Mouse (Mus musculus) embryonic fibroblast, embryonic 13.5 days (primary cell): Measurements from ENCODE around the gene Syce3. TPM values are rescaled to one million over a fixed set of nuclear protein-coding genes. Genes with fewer than 3 reads are reported as not detected.

Experiments
- H3K27ac ChIP-seq: 2 replicates; pipeline ENCODE4 v1.5.1; 2012; ENCODE audit warnings: low read length, control low read depth, inconsistent platforms; ENCODE audit not compliant: insufficient read depth
- H3K4me1 ChIP-seq: 2 replicates; pipeline ENCODE4 v1.6.1; 2011; ENCODE audit warnings: low read length; ENCODE audit not compliant: control insufficient read depth, insufficient read depth
- H3K4me3 ChIP-seq: 2 replicates; pipeline ENCODE4 v1.5.1; 2011; ENCODE audit warnings: mild to moderate bottlenecking, control low read depth, low read length; ENCODE audit not compliant: insufficient read depth
- CTCF ChIP-seq: IDR thresholded peaks from 2 replicates; pipeline ENCODE4 v1.5.1; 2011; ENCODE audit warnings: mild to moderate bottlenecking, control low read depth, low read length, moderate library complexity, borderline replicate concordance; ENCODE audit not compliant: insufficient read depth
- POLR2A ChIP-seq: IDR thresholded peaks from 2 replicates; pipeline ENCODE4 v1.6.1; 2011; ENCODE audit warnings: low read depth, mild to moderate bottlenecking, control low read depth, low read length, moderate library complexity
- polyA plus RNA-seq: library from polyadenylated mRNA; stranded (reverse); fragments of >200 nt; gene quantifications from 2 replicates; pipeline ENCODE4 v1.2.4, GENCODE M21; 2011; ENCODE audit warnings: low read depth; ENCODE audit not compliant: missing spikeins, insufficient read length

The Syce3 gene
- polyA plus RNA-seq, 1 experiment, result not detected

DNA sequence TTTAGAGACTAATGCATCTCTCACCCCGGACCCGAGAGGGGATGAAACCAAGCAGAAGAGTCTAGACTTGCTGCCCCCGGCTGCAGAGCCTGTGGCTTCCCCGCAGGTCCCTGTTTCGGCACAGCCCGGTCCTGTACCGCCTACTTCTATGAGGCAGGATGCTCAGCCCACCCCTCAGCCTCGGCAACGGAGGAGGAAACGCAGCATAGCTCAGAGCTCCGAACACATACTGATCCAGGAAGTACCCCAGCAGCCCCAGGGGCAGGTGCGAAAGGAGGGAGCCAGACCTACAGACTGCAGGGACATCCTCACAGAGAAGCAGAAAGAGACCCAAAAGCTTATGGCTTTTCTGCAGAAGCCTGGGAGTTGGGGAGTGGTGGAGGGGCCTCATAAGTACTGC is 23.2 kb downstream of the Syce3 start:
- no peak overlapping the region for H3K4me3 ChIP-seq
- TF ChIP-seq POLR2A (no peak), CTCF (no peak)
- no peak overlapping the region for H3K27ac ChIP-seq
- H3K4me1 ChIP-seq, result no peaks in the 10 kb centered on the region

DNA sequence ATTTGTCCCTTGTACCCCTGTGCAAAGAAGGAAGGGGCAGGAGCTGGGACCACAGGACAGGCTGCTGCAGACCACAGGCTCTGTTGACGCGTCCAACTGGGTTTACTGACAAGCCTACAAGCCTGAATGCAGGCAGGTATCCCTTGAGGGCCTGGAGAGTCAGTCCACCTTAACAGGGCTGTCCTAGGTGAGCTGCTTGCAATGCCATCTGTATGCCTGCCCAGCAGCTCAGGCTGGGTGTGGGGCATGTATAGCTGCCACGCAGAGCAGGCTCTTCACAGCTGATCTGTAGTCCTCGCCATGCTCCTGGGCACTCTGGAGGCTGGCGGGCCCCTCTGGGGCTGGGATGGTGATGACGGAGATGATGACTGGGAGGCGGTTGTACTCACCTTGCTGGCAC is 25.7 kb downstream of the Syce3 start, which contains the start of gene Klhdc7b:
Klhdc7b (plus strand) TSS at position 301 of the 400 bp plus-strand sequence.
- Histone ChIP-seq H3K4me1 (no peaks in the 10 kb centered on the region), H3K27ac (no peak within 1 kb of the TSS), H3K4me3 (no peak within 1 kb of the TSS)
- TF ChIP-seq POLR2A, result no peak
- TF ChIP-seq CTCF, result no peak

DNA sequence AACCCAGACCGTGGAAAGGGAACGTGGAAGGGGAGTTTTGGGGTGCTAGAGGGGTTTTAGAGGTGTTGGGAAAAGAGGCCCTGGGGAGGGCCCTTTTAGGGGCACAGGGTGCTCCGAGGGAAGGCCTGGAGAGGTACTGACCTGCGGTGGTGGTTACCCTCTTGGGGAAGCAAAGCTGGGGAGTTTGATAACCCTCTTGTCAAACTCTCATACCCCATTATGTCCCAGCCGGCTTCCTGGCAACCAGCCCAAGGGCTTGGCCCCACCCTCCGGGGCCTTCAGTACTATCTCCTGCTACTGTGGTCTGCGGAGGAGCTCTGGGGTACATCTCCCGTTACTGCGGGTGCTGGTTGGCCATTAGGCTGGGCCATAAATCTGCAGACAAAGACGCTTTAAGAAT is 30.9 kb downstream of the Syce3 start:
- no peak overlapping the region for H3K27ac ChIP-seq
- H3K4me1 ChIP-seq, result no peaks in the 10 kb centered on the region; the same call in 1 of the 2 replicates
- TF ChIP-seq POLR2A (no peak), CTCF (no peak)
- no peak overlapping the region for H3K4me3 ChIP-seq

DNA sequence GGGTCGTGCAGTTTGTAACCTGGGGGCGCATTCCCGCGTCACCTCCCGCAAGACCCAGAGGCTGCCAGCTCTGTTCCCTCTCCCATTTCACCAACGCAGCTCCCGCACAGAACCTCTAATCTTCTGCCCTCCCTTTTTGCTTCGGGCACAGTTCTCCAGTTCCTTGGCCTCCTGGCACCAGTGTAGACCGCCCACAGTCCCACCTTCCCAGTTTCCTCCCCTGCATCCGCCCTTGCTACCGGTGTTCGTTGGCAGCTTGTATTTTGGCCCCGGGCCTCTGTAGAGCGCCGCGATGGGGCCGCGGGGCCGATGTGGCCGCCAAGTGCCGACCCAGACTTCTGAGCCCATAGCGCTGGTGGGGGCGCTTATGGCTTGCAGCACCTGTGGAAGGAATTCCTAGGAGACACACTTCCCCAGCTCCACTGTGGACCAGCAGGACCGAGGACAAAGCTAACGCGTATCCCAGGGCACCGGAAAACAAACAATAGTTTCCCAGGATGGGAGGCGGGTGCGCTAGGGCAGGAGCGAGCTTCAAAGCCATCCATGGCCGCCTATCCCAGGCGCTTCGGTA is 31.4 kb downstream of the Syce3 start, which contains the start of gene Odf3b:
Odf3b (minus strand) TSS at position 452 of the 571 bp plus-strand sequence.
- TF ChIP-seq CTCF (no peak), POLR2A (no peak)
- H3K27ac ChIP-seq, result no peak within 1 kb of the TSS
- H3K4me3 ChIP-seq, result peak within 1 kb of the TSS; percentile 19

DNA sequence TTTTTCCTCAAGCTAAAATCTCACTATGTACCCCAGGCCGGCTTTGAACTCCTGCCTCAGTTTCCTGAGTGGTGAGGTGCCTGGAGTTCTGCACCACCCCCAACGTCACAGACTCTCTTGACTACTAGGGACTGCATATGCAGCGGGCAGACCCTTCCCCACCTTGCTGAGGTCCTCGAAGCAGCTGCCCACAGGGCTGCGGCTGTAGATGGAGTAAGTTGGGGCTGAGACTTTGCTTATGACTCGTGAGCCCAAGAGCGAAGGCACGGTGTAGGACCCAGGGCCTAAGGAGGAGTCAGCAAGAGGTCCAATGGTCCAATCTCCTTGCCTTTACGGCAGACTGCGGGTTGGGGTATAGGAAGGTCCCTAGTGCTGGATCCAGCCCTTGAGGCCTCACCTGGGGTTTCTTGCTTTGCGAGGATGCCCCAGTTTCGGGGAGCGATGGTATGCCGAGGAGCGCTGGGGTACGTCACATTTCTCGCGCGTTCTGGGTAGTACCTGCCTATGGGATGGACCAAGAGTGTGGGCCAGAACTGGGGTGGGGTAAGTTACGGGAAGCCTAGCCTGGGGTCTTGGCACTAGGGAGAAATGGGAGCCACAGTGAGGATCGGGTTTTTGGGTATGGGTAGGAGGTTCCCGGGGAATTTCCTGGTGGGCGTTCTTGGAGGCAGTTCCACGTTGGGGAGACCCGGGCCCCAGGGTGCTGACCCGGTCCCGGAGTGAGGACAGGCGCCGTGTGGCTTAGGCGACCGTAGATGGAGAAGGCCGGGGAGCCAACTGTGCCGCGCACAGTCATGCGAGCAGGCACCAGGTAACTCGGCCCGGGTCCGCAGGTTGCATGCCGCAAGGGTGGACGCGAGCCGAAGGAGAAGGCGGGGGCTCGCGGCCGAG is 32.1 kb downstream of the Syce3 start:
- H3K27ac ChIP-seq, result no peak overlapping the region
- no peaks in the 10 kb centered on the region; the same call in 1 of the 2 replicates for H3K4me1 ChIP-seq
- TF ChIP-seq POLR2A (no peak), CTCF (no peak)
- H3K4me3 ChIP-seq, result peak overlapping the region; percentile 19; the same call in 1 of the 2 replicates

More for the DNA sequence above, 31.4 kb downstream of the Syce3 start, which contains the start of gene Odf3b:
- no peaks in the 10 kb centered on the region; the same call in 1 of the 2 replicates for H3K4me1 ChIP-seq

DNA sequence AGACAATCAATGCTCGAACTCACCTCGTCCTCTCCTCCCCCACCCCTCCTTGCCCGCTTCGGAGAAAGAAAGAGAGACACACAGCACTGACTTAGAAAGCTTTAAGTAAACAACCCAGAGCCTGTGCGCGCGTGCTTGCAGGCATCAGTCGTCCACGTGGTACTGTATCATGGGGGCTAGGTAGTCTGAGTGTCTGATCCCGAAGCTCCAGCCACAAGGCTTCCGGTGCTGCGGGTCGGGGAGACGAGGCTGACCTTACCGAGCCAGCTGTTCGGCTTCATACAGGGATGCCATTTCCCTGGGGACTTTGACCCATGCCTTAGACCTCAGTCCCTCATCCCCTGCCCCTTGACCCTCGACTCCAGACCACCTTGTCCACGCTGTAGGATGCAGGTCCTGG is 32.9 kb downstream of the Syce3 start:
- Histone ChIP-seq H3K27ac (no peak overlapping the region), H3K4me3 (no peak overlapping the region), H3K4me1 (no peaks in the 10 kb centered on the region; the same call in 1 of the 2 replicates)
- TF ChIP-seq CTCF (no peak), POLR2A (no peak; the same call in 1 of the 2 replicates)

DNA sequence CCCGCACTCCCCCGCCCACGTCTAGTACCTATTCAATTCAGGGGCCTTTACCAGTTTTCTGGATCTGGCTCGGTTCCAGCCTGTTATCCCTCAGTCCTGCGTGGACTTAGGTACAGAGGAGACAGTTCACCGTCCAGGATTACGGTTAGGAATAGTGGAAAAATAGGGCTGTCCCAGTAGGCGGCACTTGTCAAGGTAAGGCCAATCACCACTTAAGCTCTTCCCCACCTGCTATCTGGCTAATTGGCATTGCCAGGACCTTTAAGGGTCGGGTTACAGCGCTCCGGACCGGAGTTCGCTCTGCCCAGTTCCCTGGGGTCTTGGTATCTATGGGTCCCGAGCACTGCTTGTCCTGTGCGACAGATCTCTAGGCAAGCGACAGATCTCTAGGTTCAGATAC is 33.3 kb downstream of the Syce3 start, which contains the start of gene Tymp:
Tymp (minus strand) TSS at position 83 of the 400 bp plus-strand sequence.
- TF ChIP-seq CTCF (no peak), POLR2A (no peak)
- no peaks in the 10 kb centered on the region; the same call in 1 of the 2 replicates for H3K4me1 ChIP-seq

DNA sequence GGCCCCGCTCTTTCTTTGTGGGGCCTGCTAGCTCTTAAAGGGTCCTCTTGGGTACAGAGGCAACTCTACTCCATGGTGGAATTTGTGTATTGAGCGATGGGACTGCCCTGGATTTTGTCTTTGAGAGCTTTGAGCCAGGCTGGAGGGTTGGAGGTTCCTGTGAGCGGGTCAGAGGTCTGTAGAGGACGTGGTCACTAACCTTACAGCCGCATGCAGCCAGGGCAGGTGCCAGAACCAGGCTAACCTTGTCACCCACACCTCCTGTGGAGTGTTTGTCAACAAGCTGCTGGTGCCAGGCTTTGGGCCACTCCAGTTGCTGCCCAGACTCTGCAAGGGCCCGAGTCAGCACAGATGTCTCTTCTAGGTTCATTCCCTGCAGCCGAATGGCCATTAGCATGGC is 34.3 kb downstream of the Syce3 start:
- no peaks in the 10 kb centered on the region; the same call in 1 of the 2 replicates for H3K4me1 ChIP-seq
- TF ChIP-seq CTCF (no peak), POLR2A (no peak)
- no peak overlapping the region for H3K27ac ChIP-seq
- no peak overlapping the region for H3K4me3 ChIP-seq

More for the DNA sequence above, 33.3 kb downstream of the Syce3 start, which contains the start of gene Tymp:
- Histone ChIP-seq H3K4me3 (no peak within 1 kb of the TSS), H3K27ac (no peak within 1 kb of the TSS)

DNA sequence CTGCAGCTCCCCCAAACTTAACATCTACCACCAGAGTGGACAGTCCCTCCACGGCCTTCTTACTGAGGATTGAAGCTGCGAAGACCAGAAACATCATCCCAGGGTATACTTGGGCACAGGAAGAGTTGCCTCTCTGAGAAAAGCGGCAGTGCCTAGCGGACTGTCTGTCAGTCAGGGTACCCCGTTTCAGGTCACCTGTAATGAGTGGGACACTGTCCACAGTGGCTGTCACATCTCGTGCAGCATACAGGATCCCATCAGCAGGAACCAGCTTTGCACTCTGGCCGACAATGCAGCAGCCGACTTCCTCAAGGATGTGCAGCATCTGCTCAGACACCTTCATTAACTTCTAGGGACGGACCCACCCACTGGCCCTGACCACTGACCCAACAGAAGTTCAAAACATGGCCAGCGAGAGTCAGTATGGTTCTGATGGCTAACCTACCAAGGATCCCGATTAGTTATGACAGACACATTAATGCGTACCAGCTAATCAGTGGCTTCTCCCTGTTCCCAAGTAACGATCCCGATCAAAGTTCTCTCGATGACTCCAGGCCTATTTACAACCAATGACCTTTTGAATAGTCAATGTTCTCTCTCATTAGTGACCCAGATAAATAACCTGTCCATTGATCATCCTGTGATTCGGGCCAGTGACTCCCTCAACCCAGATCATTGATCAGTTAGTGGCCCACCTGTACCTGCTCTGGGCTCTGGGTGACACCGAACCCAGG is 35.3 kb downstream of the Syce3 start:
- no peak overlapping the region for H3K4me3 ChIP-seq
- no peaks in the 10 kb centered on the region; the same call in 1 of the 2 replicates for H3K4me1 ChIP-seq
- no peak overlapping the region for H3K27ac ChIP-seq
- no peak for TF ChIP-seq POLR2A
- no peak for TF ChIP-seq CTCF
